Mouse (Mus musculus) hindbrain, embryonic 12.5 days (tissue): Measurements from ENCODE around the gene Scube3. TPM values are rescaled to one million over a fixed set of nuclear protein-coding genes. Genes with fewer than 3 reads are reported as not detected.
"Not testable (repeated sequence)": the region's sequence is repeated elsewhere in the genome, so short reads cannot be mapped to it uniquely, and the experiment has no call there.

Source experiments
- ATAC-seq: fragments of 200-750 bp; cut with Nextera tagmentation; 2 replicates; pipeline ENCODE4 v1.8.0; 2017; ENCODE audit warnings: moderate TSS enrichment; ENCODE audit not compliant: low FRiP score
- H3K27ac ChIP-seq: fragments of 300-500 bp; sonication (generic); 2 replicates; pipeline ENCODE4 v1.5.1; 2016; ENCODE audit warnings: mild to moderate bottlenecking
- H3K27me3 ChIP-seq: fragments of 300-500 bp; sonication (generic); 2 replicates; pipeline ENCODE4 v1.6.1; 2016; ENCODE audit warnings: mild to moderate bottlenecking
- H3K36me3 ChIP-seq: fragments of 300-500 bp; sonication (generic); 2 replicates; pipeline ENCODE4 v1.6.1; 2016; ENCODE audit warnings: mild to moderate bottlenecking
- H3K4me1 ChIP-seq: fragments of 300-500 bp; sonication (generic); 2 replicates; pipeline ENCODE4 v1.6.1; 2016
- H3K4me2 ChIP-seq: fragments of 300-500 bp; sonication (generic); replicated peaks from 2 replicates; pipeline ENCODE4 v1.6.1; 2016; ENCODE audit warnings: mild to moderate bottlenecking
- H3K4me3 ChIP-seq: fragments of 300-500 bp; sonication (generic); 2 replicates; pipeline ENCODE4 v1.5.1; 2016; ENCODE audit warnings: mild to moderate bottlenecking
- H3K9ac ChIP-seq: fragments of 300-500 bp; sonication (generic); 2 replicates; pipeline ENCODE4 v1.6.1; 2016; ENCODE audit warnings: mild to moderate bottlenecking, moderate library complexity
- H3K9me3 ChIP-seq: fragments of 300-500 bp; sonication (generic); replicated peaks from 2 replicates; pipeline ENCODE4 v1.6.1; 2016; ENCODE audit warnings: mild to moderate bottlenecking
- WGBS: fragments of 180-500 bp; shearing (Covaris S2); methylation state at CpG from one replicate; pipeline ENCODE4 v1.1.7; 2016; 5-methylcytosine and 5-hydroxymethylcytosine counted together
- polyA plus RNA-seq: library from polyadenylated mRNA; unstranded; fragments of >200 nt; fragmentation: Nextera tagmentation; extraction: Ambion mirVana; gene quantifications from 2 replicates; pipeline ENCODE4 v1.2.1, GENCODE M21; 2016

The Scube3 gene
- polyA plus RNA-seq, 1 experiment from 2014 or later: 11.1 TPM

DNA sequence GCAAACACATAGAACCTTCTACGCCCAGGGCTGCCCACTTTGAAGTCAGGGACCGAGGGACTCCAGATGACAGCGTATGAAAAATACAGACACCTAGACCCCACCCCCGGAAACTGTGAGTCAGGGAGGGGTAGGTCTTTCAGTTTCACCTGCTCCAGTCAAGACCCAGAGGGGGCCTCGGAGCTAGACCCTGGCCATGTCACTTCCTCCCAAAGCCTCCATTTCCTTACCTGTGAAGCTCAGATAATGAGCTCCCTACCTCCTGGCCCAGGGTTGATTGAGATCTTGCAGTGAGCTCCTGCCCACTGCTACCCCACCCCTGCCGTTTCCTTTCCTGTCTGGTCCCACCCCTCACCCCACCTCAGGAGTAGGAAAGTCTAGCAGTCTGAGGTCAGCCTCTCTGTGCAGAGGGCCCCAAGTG, 70.0 kb downstream of the Scube3 start:
- no peaks in the 10 kb centered on the region for H3K36me3 ChIP-seq
- H3K27me3 ChIP-seq: no peaks in the 10 kb centered on the region; the same call in none of the 2 replicates
- no peak for ATAC-seq
- H3K9ac ChIP-seq: no peak overlapping the region
- no peak overlapping the region for H3K4me2 ChIP-seq
- H3K9me3 ChIP-seq: no peaks in the 10 kb centered on the region
- peaks cover 12% of the 10 kb centered on the region for H3K4me1 ChIP-seq
- 84% methylated on average over 6 of the region's 6 CpGs for WGBS
- no peak overlapping the region for H3K4me3 ChIP-seq
- H3K27ac ChIP-seq: no peak overlapping the region

DNA sequence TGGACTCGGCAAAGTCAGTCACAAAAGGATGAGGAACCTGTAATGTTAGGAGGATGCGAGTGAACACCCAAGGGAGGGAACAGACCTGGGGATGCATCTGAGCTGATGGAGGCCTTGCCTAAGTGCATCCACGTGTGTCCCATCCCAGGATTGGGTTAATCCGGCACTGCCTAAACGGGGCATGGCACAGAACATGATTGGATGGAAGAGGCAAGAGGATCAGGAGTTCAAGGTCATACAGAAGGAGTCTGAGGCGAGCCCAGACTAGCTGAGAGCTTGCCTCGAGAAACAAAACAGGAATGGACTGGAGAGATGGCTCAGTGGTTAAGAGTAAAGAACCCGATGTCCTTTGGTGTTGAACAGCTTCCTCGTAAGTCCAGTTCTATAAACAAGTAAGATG, 70.5 kb downstream of the Scube3 start:
- H3K36me3 ChIP-seq: no peaks in the 10 kb centered on the region
- WGBS: 72% methylated on average over 9 of the region's 9 CpGs
- ATAC-seq: no peak
- H3K9me3 ChIP-seq: no peaks in the 10 kb centered on the region
- no peak overlapping the region for H3K4me3 ChIP-seq
- no peak overlapping the region for H3K4me2 ChIP-seq
- no peak overlapping the region for H3K9ac ChIP-seq
- H3K4me1 ChIP-seq: peaks cover 8% of the 10 kb centered on the region
- H3K27me3 ChIP-seq: no peaks in the 10 kb centered on the region; the same call in none of the 2 replicates
- H3K27ac ChIP-seq: no peak overlapping the region

GRCm38 (mm10) chr17:28213236-28213635, 71.3 kb downstream of the Scube3 start:
- Histone ChIP-seq H3K4me2 (no peak overlapping the region), H3K27me3 (no peaks in the 10 kb centered on the region; the same call in none of the 2 replicates), H3K9me3 (no peaks in the 10 kb centered on the region), H3K4me3 (no peak overlapping the region), H3K36me3 (no peaks in the 10 kb centered on the region), H3K9ac (no peak overlapping the region), H3K4me1 (0 out of 2 replicates have a peak, but pooled peaks cover 3% of the 10 kb centered on the region), H3K27ac (no peak overlapping the region)
- WGBS: 22% methylated on average over 4 of the region's 4 CpGs
- ATAC-seq: no peak

DNA sequence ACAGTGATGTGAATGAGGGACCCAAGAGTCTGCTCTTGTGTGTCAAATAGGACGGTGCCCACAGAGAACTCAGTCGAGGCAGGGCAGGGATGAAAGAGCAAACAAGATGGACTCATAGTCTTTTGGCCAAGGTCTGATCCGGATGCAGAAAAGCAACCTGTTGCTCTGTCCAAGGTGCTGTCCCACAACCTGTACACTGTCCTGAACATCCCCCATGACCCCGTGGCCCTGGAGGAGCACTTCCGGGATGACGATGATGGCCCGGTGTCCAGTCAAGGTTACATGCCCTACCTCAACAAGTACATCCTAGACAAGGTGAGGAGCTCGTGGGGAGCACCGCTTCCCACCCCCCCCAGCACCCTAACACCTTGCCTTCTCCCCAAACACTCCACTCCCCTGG, 74.8 kb downstream of the Scube3 start:
- no peaks in the 10 kb centered on the region; the same call in none of the 2 replicates for H3K27me3 ChIP-seq
- H3K4me2 ChIP-seq: no peak overlapping the region
- no peak overlapping the region for H3K9ac ChIP-seq
- no peaks in the 10 kb centered on the region for H3K36me3 ChIP-seq
- 92% methylated on average over 9 of the region's 9 CpGs for WGBS
- H3K4me3 ChIP-seq: no peak overlapping the region
- ATAC-seq: no peak
- H3K27ac ChIP-seq: no peak overlapping the region
- no peaks in the 10 kb centered on the region for H3K9me3 ChIP-seq
- H3K4me1 ChIP-seq: 0 out of 2 replicates have a peak, but pooled peaks cover 4% of the 10 kb centered on the region

DNA sequence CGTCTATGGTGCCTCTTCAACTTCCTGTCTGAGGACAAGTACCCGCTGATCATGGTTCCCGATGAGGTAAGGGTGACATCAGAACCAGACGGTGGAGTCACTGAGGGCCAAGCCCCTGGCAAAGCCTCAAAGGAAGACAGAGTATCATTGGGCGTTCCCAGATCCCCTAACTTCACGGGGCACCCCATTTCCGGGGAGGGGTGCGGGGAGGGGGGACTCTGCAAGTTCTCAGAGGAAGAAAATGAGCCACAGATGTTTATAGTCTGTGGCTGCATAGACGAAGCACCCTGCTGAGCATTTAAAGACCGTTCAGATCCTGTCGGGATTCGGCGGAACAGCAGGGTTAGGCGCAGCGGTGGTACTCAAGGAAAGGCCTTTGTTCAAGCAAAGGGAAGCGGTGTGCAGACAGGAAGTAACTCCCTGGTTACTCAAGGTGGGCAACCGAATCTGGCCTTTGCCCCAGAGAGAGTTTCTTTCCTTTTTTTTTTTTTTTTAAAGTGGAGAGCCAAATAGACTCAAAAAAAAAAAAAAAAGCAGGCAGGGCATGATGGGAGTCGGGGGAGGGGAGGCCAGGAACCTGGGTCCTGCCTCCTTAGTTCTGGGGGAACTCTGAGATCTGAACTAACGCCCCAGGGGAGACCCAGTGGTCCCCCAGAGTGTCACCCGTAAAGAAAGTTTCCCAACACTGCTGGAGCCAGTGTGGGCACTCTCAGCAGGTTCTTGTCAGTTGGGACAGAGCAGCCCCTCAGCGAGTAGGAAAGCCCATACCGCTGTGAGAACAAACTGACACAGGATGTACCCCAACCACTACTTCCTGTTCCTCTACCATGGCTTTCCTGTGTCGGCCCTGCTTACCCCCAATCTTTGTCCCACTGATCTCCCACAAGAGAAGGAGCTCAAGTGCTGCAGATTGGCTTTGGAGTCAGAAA, 76.0 kb downstream of the Scube3 start:
- no peak overlapping the region; the same call in 1 of the 2 replicates for H3K4me2 ChIP-seq
- peaks cover 7% of the 10 kb centered on the region for H3K4me1 ChIP-seq
- no peaks in the 10 kb centered on the region for H3K9me3 ChIP-seq
- H3K36me3 ChIP-seq: no peaks in the 10 kb centered on the region
- 27% methylated on average over 23 of the region's 23 CpGs for WGBS
- no peak overlapping the region for H3K27ac ChIP-seq
- H3K9ac ChIP-seq: no peak overlapping the region
- H3K27me3 ChIP-seq: no peaks in the 10 kb centered on the region; the same call in none of the 2 replicates
- no peak overlapping the region for H3K4me3 ChIP-seq
- ATAC-seq: no peak

DNA sequence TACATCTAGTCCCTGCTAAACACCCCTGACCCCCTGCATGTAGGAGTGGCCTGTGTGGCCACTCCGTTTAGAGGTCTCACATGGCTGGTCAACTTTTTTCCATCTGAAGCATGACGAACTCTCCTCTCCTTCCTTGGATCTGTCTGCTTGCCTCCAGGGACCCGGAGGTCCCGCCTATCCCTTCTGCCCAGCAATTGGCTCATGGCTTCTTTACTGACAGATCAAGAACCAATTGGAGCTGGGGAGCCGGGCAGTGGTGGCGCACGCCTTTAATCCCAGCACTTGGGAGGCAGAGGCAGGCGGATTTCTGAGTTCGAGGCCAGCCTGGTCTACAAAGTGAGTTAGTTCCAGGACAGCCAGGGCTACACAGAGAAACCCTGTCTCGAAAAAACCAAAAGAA, 80.5 kb downstream of the Scube3 start:
- H3K27me3 ChIP-seq, H3K36me3 ChIP-seq, H3K27ac ChIP-seq, ATAC-seq, H3K9ac ChIP-seq, H3K4me3 ChIP-seq, H3K9me3 ChIP-seq, H3K4me2 ChIP-seq: not testable (repeated sequence)
- H3K4me1 ChIP-seq: peaks cover 21% of the 10 kb centered on the region
- 93% methylated on average over 10 of the region's 10 CpGs for WGBS

DNA sequence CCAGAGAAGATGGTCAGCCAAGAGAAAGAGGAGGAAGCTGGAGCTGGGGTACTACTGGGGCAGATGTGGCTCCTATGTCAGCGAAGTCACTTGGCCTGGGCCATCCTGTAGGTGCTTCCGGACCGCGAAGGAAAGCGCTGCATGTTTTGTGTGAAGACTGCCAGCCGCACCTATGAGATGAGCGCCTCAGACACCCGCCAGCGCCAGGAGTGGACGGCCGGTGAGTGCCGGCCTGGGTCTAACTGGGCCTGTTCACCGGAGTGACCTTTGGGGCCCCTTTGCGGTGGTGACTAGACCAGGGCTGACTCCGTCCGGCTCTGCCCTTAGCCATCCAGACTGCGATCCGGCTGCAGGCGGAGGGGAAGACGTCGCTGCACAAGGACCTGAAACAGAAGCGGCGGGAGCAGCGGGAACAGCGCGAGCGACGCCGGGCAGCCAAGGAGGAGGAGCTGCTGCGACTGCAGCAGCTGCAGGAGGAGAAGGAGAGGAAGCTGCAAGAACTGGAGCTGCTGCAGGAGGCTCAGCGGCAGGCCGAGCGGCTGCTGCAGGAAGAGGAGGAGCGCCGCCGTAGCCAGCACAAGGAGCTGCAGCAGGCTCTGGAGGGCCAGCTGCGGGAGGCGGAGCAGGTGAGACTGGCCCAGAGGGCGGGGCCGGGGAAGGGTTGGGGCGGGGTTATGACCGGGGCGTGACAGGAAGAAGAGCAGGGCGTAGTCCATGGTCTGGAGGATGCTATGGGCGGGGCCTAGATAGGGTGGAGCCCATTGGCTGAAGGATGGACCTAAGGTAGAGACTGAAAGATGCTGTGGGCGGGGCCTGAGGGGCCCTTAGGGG, 81.8 kb downstream of the Scube3 start:
- peak overlapping the region; percentile 75 for H3K27ac ChIP-seq
- H3K4me1 ChIP-seq: peaks cover 17% of the 10 kb centered on the region
- H3K36me3 ChIP-seq: no peaks in the 10 kb centered on the region
- H3K9ac ChIP-seq: peak overlapping the region; percentile 70
- no peaks in the 10 kb centered on the region for H3K27me3 ChIP-seq
- peak overlapping the region; percentile 43 for H3K4me3 ChIP-seq
- H3K4me2 ChIP-seq: peak overlapping the region; percentile 78
- WGBS: under 1% methylated on average over 46 of the region's 46 CpGs
- H3K9me3 ChIP-seq: no peaks in the 10 kb centered on the region
- peak; percentile 86 for ATAC-seq

Other genes with a start within 250 kb of the Scube3 start
- 86.0 and 91.5 TPM in 2 replicates for gene Anks1, start 232.8 kb upstream of the Scube3 start, polyA plus RNA-seq
- 89.7 and 96.9 TPM in 2 replicates for gene Taf11, start 232.3 kb upstream of the Scube3 start, polyA plus RNA-seq
- gene Tcp11, start 61.5 kb upstream of the Scube3 start, polyA plus RNA-seq: 1.9 and 2.6 TPM in 2 replicates
- gene Zfp523, start 35.0 kb downstream of the Scube3 start, polyA plus RNA-seq: 50.0 and 50.6 TPM in 2 replicates
- 5.7 and 6.1 TPM in 2 replicates for gene Def6, start 65.6 kb downstream of the Scube3 start, polyA plus RNA-seq
- 1.7 and 2.4 TPM in 2 replicates for gene Ppard, start 90.6 kb downstream of the Scube3 start, polyA plus RNA-seq
- gene Fance, start 171.4 kb downstream of the Scube3 start, polyA plus RNA-seq: 24.7 and 28.3 TPM in 2 replicates
- 287 and 354 TPM in 2 replicates for gene Rpl10a, start 186.3 kb downstream of the Scube3 start, polyA plus RNA-seq
- 7.0 and 7.7 TPM in 2 replicates for gene Tead3, start 208.7 kb downstream of the Scube3 start, polyA plus RNA-seq
- gene Tulp1, start 223.1 kb downstream of the Scube3 start, polyA plus RNA-seq: 5.0 and 6.8 TPM in 2 replicates